Mouse (Mus musculus) heart, postnatal 0 days (tissue): ENCODE results near the gene Adgrg4. TPM values are rescaled to one million over a fixed set of nuclear protein-coding genes. Genes with fewer than 3 reads are reported as not detected.

Source experiments
- ATAC-seq: fragments of 200-750 bp; cut with Nextera tagmentation; 2 replicates; pipeline ENCODE4 v1.8.0; 2017; ENCODE audit warnings: low read depth, moderate number of reproducible peaks, moderate library complexity; ENCODE audit not compliant: insufficient read depth
- DNase-seq: peaks from one replicate; pipeline ENCODE4 v3.0.0-alpha.2; 2016; ENCODE audit warnings: low spot score
- H3K27ac ChIP-seq: fragments of 300-500 bp; sonication (generic); 2 replicates; pipeline ENCODE4 v1.5.1; 2014; ENCODE audit warnings: low read depth, mild to moderate bottlenecking
- H3K27me3 ChIP-seq: fragments of 300-500 bp; sonication (generic); 2 replicates; pipeline ENCODE4 v1.6.1; 2014; ENCODE audit warnings: low read length, mixed read lengths; ENCODE audit not compliant: control insufficient read depth, insufficient read depth
- H3K36me3 ChIP-seq: fragments of 300-500 bp; sonication (generic); replicated peaks from 2 replicates; pipeline ENCODE4 v1.6.1; 2014; ENCODE audit warnings: low read length, mixed read lengths; ENCODE audit not compliant: control insufficient read depth, insufficient read depth
- H3K4me1 ChIP-seq: fragments of 300-500 bp; sonication (generic); 2 replicates; pipeline ENCODE4 v1.6.1; 2014; ENCODE audit warnings: antibody characterized with exemption; ENCODE audit not compliant: control insufficient read depth, insufficient read depth
- H3K4me2 ChIP-seq: fragments of 300-500 bp; sonication (generic); 2 replicates; pipeline ENCODE4 v1.6.1; 2014; ENCODE audit warnings: low read depth, mild to moderate bottlenecking, low read length, moderate library complexity
- H3K4me3 ChIP-seq: fragments of 300-500 bp; sonication (generic); 2 replicates; pipeline ENCODE4 v1.5.1; 2014; ENCODE audit warnings: low read depth, low read length
- H3K9ac ChIP-seq: fragments of 300-500 bp; sonication (generic); replicated peaks from 2 replicates; pipeline ENCODE4 v1.6.1; 2014; ENCODE audit warnings: low read depth, low read length, mixed read lengths
- H3K9me3 ChIP-seq: fragments of 300-500 bp; sonication (generic); replicated peaks from 2 replicates; pipeline ENCODE4 v1.6.1; 2016; ENCODE audit warnings: low read length; ENCODE audit not compliant: control insufficient read depth
- CTCF ChIP-seq: IDR thresholded peaks from 2 replicates; pipeline ENCODE4 v1.5.1; 2016; ENCODE audit warnings: antibody characterized with exemption, control low read depth, low read depth
- EP300 ChIP-seq: IDR thresholded peaks from 2 replicates; pipeline ENCODE4 v1.6.1; 2016; ENCODE audit warnings: antibody characterized with exemption, low read depth
- WGBS: fragments of 180-500 bp; shearing (Covaris S2); extraction: QIAGEN DNeasy Blood & Tissue Kit; methylation state at CpG from one replicate; pipeline ENCODE4 v1.1.7; 2014; 5-methylcytosine and 5-hydroxymethylcytosine counted together
- polyA plus RNA-seq: library from polyadenylated mRNA; unstranded; fragments of >200 nt; fragmentation: Nextera tagmentation; extraction: Ambion mirVana; gene quantifications from 2 replicates; pipeline ENCODE4 v1.2.1, GENCODE M21; 2015
- total RNA-seq: library from RNA; depleted of rRNA; stranded (reverse); fragments of >200 nt; gene quantifications from 2 replicates; pipeline ENCODE4 v1.2.3, GENCODE M21; 2014; ENCODE audit warnings: low replicate concordance; rRNA removed

The Adgrg4 gene
- total and polyA plus RNA-seq, 2 experiments from 2014 or later, result not detected

GRCm38 (mm10) chrX:57012891-57013290 lies 142.9 kb downstream of the Adgrg4 start:
- no peaks in the 10 kb centered on the region for H3K4me1 ChIP-seq
- no peak overlapping the region for H3K4me3 ChIP-seq
- DNase-seq, result no peak
- no peaks in the 10 kb centered on the region for H3K9me3 ChIP-seq
- no peak for ATAC-seq
- 65% methylated on average over 2 of the region's 2 CpGs for WGBS
- H3K27me3 ChIP-seq, result no peaks in the 10 kb centered on the region
- no peaks in the 10 kb centered on the region for H3K36me3 ChIP-seq
- H3K27ac ChIP-seq, result no peak overlapping the region
- H3K9ac ChIP-seq, result no peak overlapping the region
- no peak for TF ChIP-seq CTCF
- no peak for TF ChIP-seq EP300
- no peak overlapping the region for H3K4me2 ChIP-seq

- no peaks in the 10 kb centered on the region for H3K9me3 ChIP-seq
- ATAC-seq, result no peak
- H3K36me3 ChIP-seq, result no peaks in the 10 kb centered on the region
- no peaks in the 10 kb centered on the region for H3K4me1 ChIP-seq
- TF ChIP-seq CTCF (no peak), EP300 (no peak)
- WGBS, result 67% methylated on average over 5 of the region's 5 CpGs
- no peak within 1 kb of the TSS for H3K27ac ChIP-seq
- no peak within 1 kb of the TSS for H3K9ac ChIP-seq
- no peaks in the 10 kb centered on the region for H3K27me3 ChIP-seq
- H3K4me3 ChIP-seq, result no peak within 1 kb of the TSS
- no peak for DNase-seq
- no peak within 1 kb of the TSS for H3K4me2 ChIP-seq
These were observed 172.8 kb downstream of the Adgrg4 start, which contains the start of gene Brs3 for GRCm38 (mm10) chrX:57042774-57043173. TSS of gene Brs3 (plus strand) at chrX:57043074.

- H3K9ac ChIP-seq, result no peak overlapping the region
- H3K9me3 ChIP-seq, result no peaks in the 10 kb centered on the region
- TF ChIP-seq EP300 (no peak), CTCF (no peak)
- WGBS, result 76% methylated on average over 6 of the region's 6 CpGs
- DNase-seq, result no peak
- H3K36me3 ChIP-seq, result no peaks in the 10 kb centered on the region
- H3K27me3 ChIP-seq, result no peaks in the 10 kb centered on the region
- H3K4me1 ChIP-seq, result no peaks in the 10 kb centered on the region
- ATAC-seq, result no peak
- no peak overlapping the region for H3K4me2 ChIP-seq
- no peak overlapping the region for H3K27ac ChIP-seq
- H3K4me3 ChIP-seq, result no peak overlapping the region
These were observed 173.9 kb downstream of the Adgrg4 start for GRCm38 (mm10) chrX:57043869-57044268.

Other genes starting within 250 kb of the Adgrg4 start
- gene Fhl1, start 138.4 kb upstream of the Adgrg4 start, total RNA-seq, result 260 and 297 TPM in 2 replicates
- 183 and 189 TPM in 2 replicates for gene Fhl1, start 138.4 kb upstream of the Adgrg4 start, polyA plus RNA-seq
- gene Map7d3, start 47.8 kb upstream of the Adgrg4 start, total RNA-seq, result not detected in 2 replicates
- gene Map7d3, start 47.8 kb upstream of the Adgrg4 start, polyA plus RNA-seq, result 3.0 TPM in 2 replicates
- not detected in 2 replicates for gene Brs3, start 172.9 kb downstream of the Adgrg4 start, total RNA-seq
- not detected in 2 replicates for gene Brs3, start 172.9 kb downstream of the Adgrg4 start, polyA plus RNA-seq
- gene Htatsf1, start 183.4 kb downstream of the Adgrg4 start, total RNA-seq, result 30.4 and 43.7 TPM in 2 replicates
- gene Htatsf1, start 183.4 kb downstream of the Adgrg4 start, polyA plus RNA-seq, result 60.4 and 61.1 TPM in 2 replicates
- not detected in 2 replicates for gene Vgll1, start 217.9 kb downstream of the Adgrg4 start, total RNA-seq
- gene Vgll1, start 217.9 kb downstream of the Adgrg4 start, polyA plus RNA-seq, result 0.07 TPM in 1 of 2 replicates, not detected in the other